Mouse (Mus musculus): ENCODE measurements around the gene Cep152.

- TF ChIP-seq CTCF (IDR thresholded peaks at IDR 0.05; ENCODE audit: borderline replicate concordance, extremely low read depth, insufficient read depth, insufficient read length): no peak
- TF ChIP-seq POLR2A (IDR thresholded peaks at IDR 0.05; ENCODE audit: borderline replicate concordance, extremely low read depth, insufficient read depth, insufficient read length, poor library complexity, severe bottlenecking): no peak
Observed at GRCm38 (mm10) chr2:125615858-125616424, 9.0 kb downstream of the Cep152 start.

Measured in brain, embryonic 14.5 days (tissue).